Mouse (Mus musculus) liver, embryonic 12.5 days (tissue): ENCODE data around the gene 9430015G10Rik. TPM values are rescaled to one million over a fixed set of nuclear protein-coding genes. Genes with fewer than 3 reads are reported as not detected.

Experiments
- ATAC-seq: fragments of 200-750 bp; cut with Nextera tagmentation; 2 replicates; pipeline ENCODE4 v1.8.0; 2017; ENCODE audit warnings: moderate number of reproducible peaks, mild to moderate bottlenecking, moderate library complexity
- H3K27ac ChIP-seq: fragments of 300-500 bp; sonication (generic); 2 replicates; pipeline ENCODE4 v1.5.1; 2016; ENCODE audit warnings: mild to moderate bottlenecking
- H3K27me3 ChIP-seq: fragments of 300-500 bp; sonication (generic); replicated peaks from 2 replicates; pipeline ENCODE4 v1.6.1; 2016; ENCODE audit warnings: mild to moderate bottlenecking, moderate library complexity
- H3K36me3 ChIP-seq: fragments of 300-500 bp; sonication (generic); 2 replicates; pipeline ENCODE4 v1.6.1; 2016; ENCODE audit warnings: mild to moderate bottlenecking, moderate library complexity
- H3K4me1 ChIP-seq: fragments of 300-500 bp; sonication (generic); 2 replicates; pipeline ENCODE4 v1.6.1; 2016
- H3K4me2 ChIP-seq: fragments of 300-500 bp; sonication (generic); 2 replicates; pipeline ENCODE4 v1.6.1; 2016; ENCODE audit warnings: mild to moderate bottlenecking, moderate library complexity
- H3K4me3 ChIP-seq: fragments of 300-500 bp; sonication (generic); 2 replicates; pipeline ENCODE4 v1.5.1; 2016; ENCODE audit warnings: mild to moderate bottlenecking, moderate library complexity
- H3K9ac ChIP-seq: fragments of 300-500 bp; sonication (generic); 2 replicates; pipeline ENCODE4 v1.6.1; 2016; ENCODE audit warnings: mild to moderate bottlenecking, moderate library complexity
- H3K9me3 ChIP-seq: fragments of 300-500 bp; sonication (generic); replicated peaks from 2 replicates; pipeline ENCODE4 v1.6.1; 2016; ENCODE audit warnings: mild to moderate bottlenecking, moderate library complexity
- WGBS: fragments of 180-500 bp; shearing (Covaris S2); methylation state at CpG from one replicate; pipeline ENCODE4 v1.1.7; 2016; ENCODE audit not compliant: insufficient replicate concordance; 5-methylcytosine and 5-hydroxymethylcytosine counted together
- polyA plus RNA-seq: library from polyadenylated mRNA; unstranded; fragments of >200 nt; fragmentation: Nextera tagmentation; extraction: Ambion mirVana; gene quantifications from 2 replicates; pipeline ENCODE4 v1.2.1, GENCODE M21; 2016

9430015G10Rik gene
- polyA plus RNA-seq, 1 experiment from 2014 or later, result 19.6 TPM

GRCm38 (mm10) chr4:156082621-156083234 lies 27.1 kb upstream of the 9430015G10Rik start:
- Histone ChIP-seq H3K4me1 (peaks cover 15% of the 10 kb centered on the region), H3K4me2 (no peak overlapping the region), H3K27me3 (peaks cover 11% of the 10 kb centered on the region), H3K9me3 (no peaks in the 10 kb centered on the region), H3K36me3 (no peaks in the 10 kb centered on the region), H3K27ac (no peak overlapping the region), H3K4me3 (no peak overlapping the region), H3K9ac (no peak overlapping the region)
- 41% methylated on average over 4 of the region's 4 CpGs for WGBS
- no peak for ATAC-seq

GRCm38 (mm10) chr4:156083348-156083747 lies 26.4 kb upstream of the 9430015G10Rik start:
- 64% methylated on average over 5 of the region's 5 CpGs for WGBS

GRCm38 (mm10) chr4:156084096-156084879 lies 25.5 kb upstream of the 9430015G10Rik start:
- WGBS, result 70% methylated on average over 9 of the region's 9 CpGs
- 0 out of 2 replicates have a peak, but pooled peaks cover 10% of the 10 kb centered on the region for H3K4me1 ChIP-seq
- no peak overlapping the region for H3K4me3 ChIP-seq
- no peaks in the 10 kb centered on the region for H3K9me3 ChIP-seq
- no peaks in the 10 kb centered on the region for H3K27me3 ChIP-seq
- H3K9ac ChIP-seq, result no peak overlapping the region
- no peaks in the 10 kb centered on the region for H3K36me3 ChIP-seq
- H3K4me2 ChIP-seq, result no peak overlapping the region
- ATAC-seq, result no peak
- H3K27ac ChIP-seq, result no peak overlapping the region; the same call in 1 of the 2 replicates

More at GRCm38 (mm10) chr4:156083348-156083747, 26.4 kb upstream of the 9430015G10Rik start:
- H3K4me1 ChIP-seq, result 0 out of 2 replicates have a peak, but pooled peaks cover 10% of the 10 kb centered on the region
- no peaks in the 10 kb centered on the region for H3K36me3 ChIP-seq
- no peak overlapping the region for H3K9ac ChIP-seq
- H3K27me3 ChIP-seq, result peaks cover 4% of the 10 kb centered on the region
- H3K9me3 ChIP-seq, result no peaks in the 10 kb centered on the region
- no peak for ATAC-seq
- no peak overlapping the region for H3K27ac ChIP-seq
- H3K4me2 ChIP-seq, result no peak overlapping the region
- H3K4me3 ChIP-seq, result no peak overlapping the region

GRCm38 (mm10) chr4:156085256-156085655 lies 24.5 kb upstream of the 9430015G10Rik start:
- WGBS, result 66% methylated on average over 8 of the region's 8 CpGs

GRCm38 (mm10) chr4:156087398-156088087 lies 22.2 kb upstream of the 9430015G10Rik start:
- no peak for ATAC-seq
- Histone ChIP-seq H3K9ac (no peak overlapping the region), H3K9me3 (no peaks in the 10 kb centered on the region), H3K4me1 (peaks cover 32% of the 10 kb centered on the region), H3K36me3 (no peaks in the 10 kb centered on the region), H3K27ac (no peak overlapping the region), H3K27me3 (no peaks in the 10 kb centered on the region), H3K4me2 (no peak overlapping the region), H3K4me3 (no peak overlapping the region)
- WGBS, result 16% methylated on average over 5 of the region's 5 CpGs

More at GRCm38 (mm10) chr4:156085256-156085655, 24.5 kb upstream of the 9430015G10Rik start:
- Histone ChIP-seq H3K4me2 (no peak overlapping the region), H3K36me3 (no peaks in the 10 kb centered on the region), H3K27ac (no peak overlapping the region), H3K9ac (no peak overlapping the region), H3K27me3 (no peaks in the 10 kb centered on the region), H3K9me3 (no peaks in the 10 kb centered on the region), H3K4me3 (no peak overlapping the region), H3K4me1 (0 out of 2 replicates have a peak, but pooled peaks cover 10% of the 10 kb centered on the region)
- no peak for ATAC-seq

GRCm38 (mm10) chr4:156091236-156091635 lies 18.5 kb upstream of the 9430015G10Rik start:
- peak; percentile 89 for ATAC-seq
- 30% methylated on average over 1 of the region's 1 CpGs for WGBS

GRCm38 (mm10) chr4:156092765-156093164 lies 17.0 kb upstream of the 9430015G10Rik start:
- Histone ChIP-seq H3K9ac (no peak overlapping the region), H3K4me2 (no peak overlapping the region), H3K4me1 (peaks cover 26% of the 10 kb centered on the region), H3K36me3 (no peaks in the 10 kb centered on the region), H3K27ac (no peak overlapping the region), H3K27me3 (no peaks in the 10 kb centered on the region; the same call in 1 of the 2 replicates), H3K4me3 (no peak overlapping the region), H3K9me3 (no peaks in the 10 kb centered on the region)
- no peak for ATAC-seq
- 61% methylated on average over 1 of the region's 1 CpGs for WGBS

More at GRCm38 (mm10) chr4:156091236-156091635, 18.5 kb upstream of the 9430015G10Rik start:
- H3K27me3 ChIP-seq, result no peaks in the 10 kb centered on the region
- H3K27ac ChIP-seq, result no peak overlapping the region
- H3K4me2 ChIP-seq, result peak overlapping the region; percentile 21
- peaks cover 26% of the 10 kb centered on the region for H3K4me1 ChIP-seq
- H3K36me3 ChIP-seq, result no peaks in the 10 kb centered on the region
- H3K9ac ChIP-seq, result no peak overlapping the region
- no peak overlapping the region for H3K4me3 ChIP-seq
- H3K9me3 ChIP-seq, result no peaks in the 10 kb centered on the region

GRCm38 (mm10) chr4:156093758-156094157 lies 16.0 kb upstream of the 9430015G10Rik start:
- Histone ChIP-seq H3K36me3 (no peaks in the 10 kb centered on the region), H3K9ac (no peak overlapping the region), H3K4me3 (no peak overlapping the region), H3K4me2 (no peak overlapping the region), H3K4me1 (peaks cover 26% of the 10 kb centered on the region), H3K27ac (0 out of 2 replicates have a peak overlapping the region, but pooled peaks have one; percentile 38), H3K9me3 (no peaks in the 10 kb centered on the region), H3K27me3 (no peaks in the 10 kb centered on the region; the same call in 1 of the 2 replicates)
- ATAC-seq, result peak; percentile 47; the same call in 1 of the 2 replicates
- WGBS, result 59% methylated on average over 5 of the region's 5 CpGs

- ATAC-seq, result no peak
- H3K36me3 ChIP-seq, result no peaks in the 10 kb centered on the region
- no peak overlapping the region for H3K27ac ChIP-seq
- no peak overlapping the region for H3K4me3 ChIP-seq
- H3K27me3 ChIP-seq, result no peaks in the 10 kb centered on the region; the same call in 1 of the 2 replicates
- H3K4me1 ChIP-seq, result peaks cover 21% of the 10 kb centered on the region
- H3K4me2 ChIP-seq, result no peak overlapping the region
- WGBS, result 84% methylated on average over 1 of the region's 1 CpGs
- H3K9me3 ChIP-seq, result no peaks in the 10 kb centered on the region
- H3K9ac ChIP-seq, result no peak overlapping the region
Observed at GRCm38 (mm10) chr4:156096191-156096590, 13.6 kb upstream of the 9430015G10Rik start.

- Histone ChIP-seq H3K4me3 (no peak overlapping the region), H3K9me3 (no peaks in the 10 kb centered on the region), H3K27ac (no peak overlapping the region), H3K27me3 (no peaks in the 10 kb centered on the region; the same call in 1 of the 2 replicates), H3K36me3 (no peaks in the 10 kb centered on the region), H3K9ac (no peak overlapping the region), H3K4me2 (no peak overlapping the region), H3K4me1 (0 out of 2 replicates have a peak, but pooled peaks cover 5% of the 10 kb centered on the region)
- 68% methylated on average over 9 of the region's 9 CpGs for WGBS
- no peak for ATAC-seq
Observed at GRCm38 (mm10) chr4:156097770-156098366, 11.9 kb upstream of the 9430015G10Rik start.

- Histone ChIP-seq H3K9ac (no peak overlapping the region), H3K27me3 (no peaks in the 10 kb centered on the region; the same call in 1 of the 2 replicates), H3K4me1 (0 out of 2 replicates have a peak, but pooled peaks cover 5% of the 10 kb centered on the region), H3K4me2 (no peak overlapping the region), H3K4me3 (no peak overlapping the region), H3K9me3 (no peaks in the 10 kb centered on the region), H3K27ac (no peak overlapping the region), H3K36me3 (no peaks in the 10 kb centered on the region)
- 55% methylated on average over 6 of the region's 6 CpGs for WGBS
- ATAC-seq, result no peak
Observed at GRCm38 (mm10) chr4:156099427-156099826, 10.4 kb upstream of the 9430015G10Rik start.
